Mouse (Mus musculus): ENCODE measurements around the gene Mael.

GRCm38 (mm10) chr1:166184391-166185229 is 53.9 kb downstream of the Mael start:
- TF ChIP-seq CTCF (IDR thresholded peaks at IDR 0.05; ENCODE audit: borderline replicate concordance, insufficient read depth, low read depth, low read length) (no peak), POLR2A (IDR thresholded peaks at IDR 0.05; ENCODE audit: borderline replicate concordance, insufficient read depth, low read length) (no peak)

Data from cerebellum, adult 2 months (tissue).